Mouse (Mus musculus) stomach, postnatal 0 days (tissue): ENCODE measurements around the gene Olfr589. TPM values are rescaled to one million over a fixed set of nuclear protein-coding genes. Genes with fewer than 3 reads are reported as not detected.
"Not testable (repeated sequence)": the region's sequence is repeated elsewhere in the genome, so short reads cannot be mapped to it uniquely, and the experiment has no call there.

Source experiments
- ATAC-seq: fragments of 200-750 bp; cut with Nextera tagmentation; 2 replicates; pipeline ENCODE4 v1.8.0; 2017; ENCODE audit not compliant: low FRiP score, low TSS enrichment
- DNase-seq: peaks from one replicate; pipeline ENCODE4 v3.0.0-alpha.2; 2016; ENCODE audit warnings: low spot score
- H3K27ac ChIP-seq: fragments of 300-500 bp; sonication (generic); replicated peaks from 2 replicates; pipeline ENCODE4 v1.5.1; 2014; ENCODE audit warnings: mild to moderate bottlenecking, control low read depth
- H3K27me3 ChIP-seq: fragments of 300-500 bp; sonication (generic); 2 replicates; pipeline ENCODE4 v1.6.1; 2014; ENCODE audit warnings: low read length; ENCODE audit not compliant: control insufficient read depth, insufficient read depth
- H3K36me3 ChIP-seq: fragments of 300-500 bp; sonication (generic); 2 replicates; pipeline ENCODE4 v1.6.1; 2014; ENCODE audit warnings: low read length, mixed read lengths; ENCODE audit not compliant: control insufficient read depth, insufficient read depth
- H3K4me1 ChIP-seq: fragments of 300-500 bp; sonication (generic); replicated peaks from 2 replicates; pipeline ENCODE4 v1.6.1; 2014; ENCODE audit warnings: antibody characterized with exemption; ENCODE audit not compliant: control insufficient read depth, insufficient read depth
- H3K4me2 ChIP-seq: fragments of 300-500 bp; sonication (generic); replicated peaks from 2 replicates; pipeline ENCODE4 v1.6.1; 2014; ENCODE audit warnings: low read depth, mild to moderate bottlenecking, control low read depth, moderate library complexity
- H3K4me3 ChIP-seq: fragments of 300-500 bp; sonication (generic); 2 replicates; pipeline ENCODE4 v1.5.1; 2014; ENCODE audit warnings: low read depth, low read length, control low read depth
- H3K9ac ChIP-seq: fragments of 300-500 bp; sonication (generic); 2 replicates; pipeline ENCODE4 v1.6.1; 2014; ENCODE audit warnings: mild to moderate bottlenecking, low read length, control low read depth, mixed read lengths
- H3K9me3 ChIP-seq: fragments of 300-500 bp; sonication (generic); 2 replicates; pipeline ENCODE4 v1.6.1; 2016; ENCODE audit warnings: low read length; ENCODE audit not compliant: control insufficient read depth
- CTCF ChIP-seq: IDR thresholded peaks from 2 replicates; pipeline ENCODE4 v1.5.1; 2016; ENCODE audit warnings: antibody characterized with exemption, low read depth, mild to moderate bottlenecking, moderate library complexity
- EP300 ChIP-seq: optimal IDR thresholded peaks from 2 replicates; pipeline ENCODE3; 2016; ENCODE audit warnings: antibody characterized with exemption
- WGBS: fragments of 180-500 bp; shearing (Covaris S2); extraction: QIAGEN DNeasy Blood & Tissue Kit; methylation state at CpG from one replicate; pipeline ENCODE4 v1.1.7; 2014; 5-methylcytosine and 5-hydroxymethylcytosine counted together
- polyA plus RNA-seq: library from polyadenylated mRNA; unstranded; fragments of >200 nt; fragmentation: Nextera tagmentation; extraction: Ambion mirVana; gene quantifications from 2 replicates; pipeline ENCODE4 v1.2.1, GENCODE M21; 2015

The Olfr589 gene
- polyA plus RNA-seq: not detected in 2 replicates

- H3K9me3 ChIP-seq: no peaks in the 10 kb centered on the region
Measured at GRCm38 (mm10) chr7:103156256-103156655, at the start of gene Olfr589. Gene Olfr589 (minus strand): TSS chr7:103156356.

DNA sequence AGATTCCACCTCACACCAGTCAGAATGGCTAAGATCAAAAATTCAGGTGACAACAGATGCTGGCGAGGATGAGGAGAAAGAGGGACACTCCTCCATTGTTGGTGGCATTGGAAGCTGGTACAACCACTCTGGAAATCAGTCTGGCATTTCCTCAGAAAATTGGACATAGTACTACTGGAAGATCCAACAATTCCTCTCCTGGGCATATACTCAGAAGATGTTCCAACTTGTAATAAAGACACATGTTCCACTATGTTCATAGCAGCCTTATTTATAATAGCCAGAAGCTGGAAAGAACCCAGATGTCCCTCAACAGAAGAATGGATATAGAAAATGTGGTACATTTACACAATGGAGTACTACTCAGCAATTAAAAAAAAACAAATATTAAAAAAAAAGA is 28.3 kb upstream of the Olfr589 start, which contains the start of gene Olfr592:
Olfr592 (plus strand) TSS at position 301 of the 400 bp plus-strand sequence.
- not testable (repeated sequence) for H3K27me3 ChIP-seq, ATAC-seq, H3K4me2 ChIP-seq, H3K9me3 ChIP-seq, H3K4me1 ChIP-seq, H3K27ac ChIP-seq, H3K4me3 ChIP-seq, H3K36me3 ChIP-seq, H3K9ac ChIP-seq, DNase-seq
- 67% methylated on average over 1 of the region's 1 CpGs for WGBS

More at GRCm38 (mm10) chr7:103156256-103156655, at the start of gene Olfr589:
- 54% methylated on average over 2 of the region's 2 CpGs for WGBS
- no peaks in the 10 kb centered on the region for H3K4me1 ChIP-seq
- no peaks in the 10 kb centered on the region for H3K36me3 ChIP-seq
- DNase-seq (no peak), ATAC-seq (no peak)
- H3K4me2 ChIP-seq: no peak within 1 kb of the TSS
- H3K27ac ChIP-seq: no peak within 1 kb of the TSS
- H3K4me3 ChIP-seq: no peak within 1 kb of the TSS
- no peak for TF ChIP-seq EP300
- H3K27me3 ChIP-seq: no peaks in the 10 kb centered on the region
- H3K9ac ChIP-seq: no peak within 1 kb of the TSS

GRCm38 (mm10) chr7:103178240-103178639 is 22.1 kb upstream of the Olfr589 start, which contains the start of gene Olfr591:
Gene Olfr591 (minus strand): TSS chr7:103178340.
- Histone ChIP-seq H3K4me3 (no peak within 1 kb of the TSS), H3K27me3 (no peaks in the 10 kb centered on the region), H3K27ac (no peak within 1 kb of the TSS), H3K4me2 (no peak within 1 kb of the TSS), H3K36me3 (no peaks in the 10 kb centered on the region), H3K9me3 (no peaks in the 10 kb centered on the region), H3K9ac (no peak within 1 kb of the TSS), H3K4me1 (no peaks in the 10 kb centered on the region)
- WGBS: 65% methylated on average over 1 of the region's 1 CpGs
- TF ChIP-seq EP300: no peak
- TF ChIP-seq CTCF: no peak
- ATAC-seq (no peak), DNase-seq (no peak)

DNA sequence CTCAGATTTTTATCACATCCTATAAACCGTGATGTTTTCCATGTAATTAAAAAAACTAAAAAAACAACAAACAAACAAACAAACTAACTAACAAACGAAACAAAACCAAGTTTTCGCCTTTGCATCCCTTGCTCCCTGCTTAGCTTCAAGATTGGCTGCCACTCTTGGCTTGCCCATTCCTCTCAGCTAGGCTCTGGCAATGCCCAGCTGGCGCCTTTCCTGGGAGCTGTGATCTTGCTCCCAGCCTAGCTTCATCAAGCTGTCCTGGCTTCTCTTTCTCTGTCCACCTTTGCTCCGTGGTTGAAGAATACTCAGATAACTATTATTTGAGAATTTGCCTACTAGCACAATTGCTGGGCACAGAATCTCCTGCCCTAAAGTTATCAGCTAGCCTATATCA is 13.5 kb upstream of the Olfr589 start:
- no peak for DNase-seq
- no peaks in the 10 kb centered on the region for H3K4me1 ChIP-seq
- no peaks in the 10 kb centered on the region for H3K27me3 ChIP-seq
- H3K4me2 ChIP-seq: no peak overlapping the region
- ATAC-seq: no peak
- no peak overlapping the region for H3K27ac ChIP-seq
- no peaks in the 10 kb centered on the region for H3K9me3 ChIP-seq
- H3K4me3 ChIP-seq: no peak overlapping the region
- H3K36me3 ChIP-seq: no peaks in the 10 kb centered on the region
- TF ChIP-seq EP300 (no peak), CTCF (no peak)
- no peak overlapping the region for H3K9ac ChIP-seq
- WGBS: 73% methylated on average over 5 of the region's 5 CpGs

GRCm38 (mm10) chr7:103140579-103140978 is 15.6 kb downstream of the Olfr589 start, which contains the start of gene Olfr588-ps1:
Gene Olfr588-ps1 (plus strand): TSS chr7:103140879.
- 80% methylated on average over 1 of the region's 1 CpGs for WGBS

DNA sequence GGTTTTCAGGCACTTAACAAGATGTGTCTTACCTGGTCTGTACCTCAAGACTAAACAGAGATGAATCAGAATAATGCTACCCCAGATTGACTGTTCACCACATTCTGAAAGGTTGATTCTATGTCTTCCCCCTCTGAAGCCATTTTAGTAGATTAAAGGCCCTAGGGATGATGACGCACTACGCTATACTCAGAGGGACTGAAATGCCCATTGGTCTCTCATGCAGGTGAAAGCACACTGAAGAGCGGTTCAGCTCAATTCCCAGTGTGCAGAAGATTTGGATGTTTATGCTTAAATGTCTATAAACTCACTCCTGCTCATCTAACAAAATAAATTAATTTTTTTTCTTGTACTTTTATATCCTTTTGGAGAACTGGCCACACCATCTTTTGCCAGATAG is 30.6 kb downstream of the Olfr589 start, which contains the start of gene Olfr586:
Olfr586 (minus strand) TSS at position 101 of the 400 bp plus-strand sequence.
- Histone ChIP-seq H3K36me3 (no peaks in the 10 kb centered on the region), H3K9ac (no peak within 1 kb of the TSS), H3K4me2 (no peak within 1 kb of the TSS), H3K4me3 (no peak within 1 kb of the TSS), H3K27ac (no peak within 1 kb of the TSS), H3K4me1 (no peaks in the 10 kb centered on the region), H3K27me3 (no peaks in the 10 kb centered on the region), H3K9me3 (no peaks in the 10 kb centered on the region)
- TF ChIP-seq CTCF: no peak
- no peak for TF ChIP-seq EP300
- ATAC-seq: no peak
- WGBS: 90% methylated on average over 3 of the region's 3 CpGs
- DNase-seq: no peak

More at GRCm38 (mm10) chr7:103140579-103140978, 15.6 kb downstream of the Olfr589 start, which contains the start of gene Olfr588-ps1:
- no peak within 1 kb of the TSS for H3K4me3 ChIP-seq
- H3K27me3 ChIP-seq: no peaks in the 10 kb centered on the region
- H3K9me3 ChIP-seq: no peaks in the 10 kb centered on the region
- no peak within 1 kb of the TSS for H3K27ac ChIP-seq
- no peak within 1 kb of the TSS for H3K4me2 ChIP-seq
- no peak for DNase-seq
- H3K9ac ChIP-seq: no peak within 1 kb of the TSS
- no peak for TF ChIP-seq EP300
- TF ChIP-seq CTCF: no peak
- no peaks in the 10 kb centered on the region for H3K36me3 ChIP-seq
- no peaks in the 10 kb centered on the region for H3K4me1 ChIP-seq
- no peak for ATAC-seq
